Mouse (Mus musculus) heart, embryonic 15.5 days (tissue): ENCODE measurements around the gene Ggt6. TPM values are rescaled to one million over a fixed set of nuclear protein-coding genes. Genes with fewer than 3 reads are reported as not detected.
A peak's percentile ranks its signal among the peaks of the same experiment; 100 is the strongest.

ENCODE experiments used
- ATAC-seq: fragments of 200-750 bp; cut with Nextera tagmentation; replicated peaks from 2 replicates; pipeline ENCODE4 v1.8.0; 2017; ENCODE audit warnings: low read depth, moderate TSS enrichment; ENCODE audit not compliant: insufficient number of reproducible peaks, insufficient read depth, low FRiP score
- H3K27ac ChIP-seq: fragments of 300-500 bp; sonication (generic); 2 replicates; pipeline ENCODE4 v1.5.1; 2015; ENCODE audit warnings: mild to moderate bottlenecking, inconsistent platforms
- H3K27me3 ChIP-seq: fragments of 300-500 bp; sonication (generic); 2 replicates; pipeline ENCODE4 v1.6.1; 2015; ENCODE audit warnings: inconsistent platforms
- H3K36me3 ChIP-seq: fragments of 300-500 bp; sonication (generic); 2 replicates; pipeline ENCODE4 v1.6.1; 2015; ENCODE audit warnings: mild to moderate bottlenecking, inconsistent platforms
- H3K4me1 ChIP-seq: fragments of 300-500 bp; sonication (generic); replicated peaks from 2 replicates; pipeline ENCODE4 v1.6.1; 2015; ENCODE audit warnings: inconsistent platforms
- H3K4me2 ChIP-seq: fragments of 300-500 bp; sonication (generic); 2 replicates; pipeline ENCODE4 v1.6.1; 2015; ENCODE audit warnings: inconsistent platforms, mild to moderate bottlenecking, moderate library complexity
- H3K4me3 ChIP-seq: fragments of 300-500 bp; sonication (generic); 2 replicates; pipeline ENCODE4 v1.5.1; 2015; ENCODE audit warnings: mild to moderate bottlenecking, inconsistent platforms
- H3K9ac ChIP-seq: fragments of 300-500 bp; sonication (generic); 2 replicates; pipeline ENCODE4 v1.6.1; 2015; ENCODE audit warnings: mild to moderate bottlenecking, inconsistent platforms
- H3K9me3 ChIP-seq: fragments of 300-500 bp; sonication (generic); replicated peaks from 2 replicates; pipeline ENCODE4 v1.6.1; 2016; ENCODE audit warnings: inconsistent platforms
- whole genome bisulfite sequencing: fragments of 180-500 bp; shearing (Covaris S2); methylation state at CpG from one replicate; pipeline ENCODE4 v1.1.7; 2015; ENCODE audit warnings: mixed read lengths; 5-methylcytosine and 5-hydroxymethylcytosine counted together
- polyA plus RNA-seq: library from polyadenylated mRNA; unstranded; fragments of >200 nt; fragmentation: Nextera tagmentation; extraction: Ambion mirVana; gene quantifications from 2 replicates; pipeline ENCODE4 v1.2.1, GENCODE M21; 2015

Gene Ggt6
- 0.15 TPM in 1 of 2 replicates, not detected in the other for polyA plus RNA-seq

DNA sequence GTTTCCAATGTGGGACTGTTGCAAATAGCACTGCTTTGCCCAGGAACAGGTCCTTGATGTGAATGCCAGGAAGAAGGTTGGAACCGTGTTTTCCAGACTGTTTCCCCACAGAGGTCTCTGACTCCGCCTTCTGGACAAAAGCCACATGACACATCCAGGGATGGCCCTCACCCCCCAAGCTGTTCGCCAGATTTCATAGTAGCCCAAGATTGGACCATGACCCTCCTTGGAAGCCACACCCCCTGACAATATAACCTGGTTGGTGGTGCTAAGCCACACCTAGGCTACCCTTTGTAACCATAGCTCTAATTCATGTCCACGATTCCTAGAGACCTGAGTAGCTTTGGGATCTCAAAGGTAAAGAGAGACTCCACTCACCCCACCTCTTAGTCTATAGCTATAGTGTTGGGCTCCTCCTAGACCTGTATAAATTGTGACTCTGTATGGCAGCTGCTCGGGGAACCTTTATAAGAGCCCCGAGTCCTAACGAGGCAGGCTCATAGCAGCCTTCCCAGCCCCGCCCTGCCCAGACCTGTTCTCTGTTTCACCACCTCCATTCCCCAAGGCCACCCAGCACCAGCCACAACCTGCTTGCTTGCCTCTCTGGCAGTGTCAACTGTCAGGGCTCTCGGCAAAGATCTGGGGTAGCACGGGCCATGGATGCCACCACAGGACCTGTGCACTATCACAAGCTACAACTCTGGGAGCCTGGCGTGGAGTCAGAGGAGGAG is at the start of gene Ggt6:
TSS of gene Ggt6 (plus strand) at position 564 of the 731 bp plus-strand sequence.
- ATAC-seq, result peak; percentile 24; the same call in 1 of the 2 replicates
- no peak within 1 kb of the TSS for H3K4me3 ChIP-seq
- H3K9me3 ChIP-seq, result no peaks in the 10 kb centered on the region
- H3K9ac ChIP-seq, result 0 out of 2 replicates have a peak within 1 kb of the TSS, but pooled peaks have one; percentile 6
- no peaks in the 10 kb centered on the region for H3K36me3 ChIP-seq
- H3K27me3 ChIP-seq, result no peaks in the 10 kb centered on the region
- H3K4me1 ChIP-seq, result peaks cover 16% of the 10 kb centered on the region
- H3K4me2 ChIP-seq, result no peak within 1 kb of the TSS
- 55% methylated on average over 11 of the region's 11 CpGs for WGBS
- H3K27ac ChIP-seq, result no peak within 1 kb of the TSS

- H3K27ac ChIP-seq, result no peak overlapping the region
- no peak overlapping the region for H3K4me2 ChIP-seq
- peaks cover 2% of the 10 kb centered on the region for H3K4me1 ChIP-seq
- 94% methylated on average over 6 of the region's 6 CpGs for WGBS
- H3K9me3 ChIP-seq, result no peaks in the 10 kb centered on the region
- H3K4me3 ChIP-seq, result no peak overlapping the region
- ATAC-seq, result no peak
- no peak overlapping the region for H3K9ac ChIP-seq
- H3K27me3 ChIP-seq, result no peaks in the 10 kb centered on the region
- peaks cover 44% of the 10 kb centered on the region for H3K36me3 ChIP-seq
Measured at GRCm38 (mm10) chr11:72388113-72388529, 47.2 kb upstream of the Ggt6 start.

DNA sequence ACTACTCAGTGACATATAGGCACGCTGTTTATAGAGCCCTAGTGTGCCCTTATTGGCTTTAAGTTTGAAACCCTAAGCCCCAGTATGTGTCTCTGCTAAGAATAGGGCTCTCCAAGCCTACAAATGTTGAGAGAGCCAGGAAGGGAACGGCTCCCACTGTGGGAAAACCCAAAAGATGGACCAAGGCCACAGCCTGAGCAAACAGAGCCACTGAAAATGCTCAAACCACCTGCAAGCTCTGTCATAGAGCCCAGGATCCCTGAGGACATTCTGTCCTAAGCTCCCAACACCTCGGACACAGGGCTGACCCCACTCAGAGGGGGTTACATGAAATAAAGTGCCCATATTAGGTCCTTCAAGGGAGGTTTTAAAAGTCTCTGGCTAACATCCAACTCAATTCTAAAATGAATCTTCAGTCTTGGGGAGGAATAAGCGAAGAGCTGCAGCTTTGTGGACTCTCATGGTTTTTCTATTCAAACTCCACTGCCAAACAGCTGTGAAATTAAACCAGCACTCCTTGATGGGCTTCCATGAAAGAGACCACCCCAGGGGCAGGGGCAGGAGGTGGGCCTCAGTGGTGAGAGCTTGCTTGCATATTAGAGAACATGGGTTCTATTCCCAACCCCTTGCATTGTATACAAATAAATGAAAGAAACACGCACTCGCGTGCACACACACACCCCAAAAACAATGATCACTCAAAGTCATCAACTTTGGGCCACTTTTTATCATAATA is 45.8 kb upstream of the Ggt6 start:
- Histone ChIP-seq H3K4me3 (no peak overlapping the region), H3K36me3 (peaks cover 52% of the 10 kb centered on the region), H3K27ac (0 out of 2 replicates have a peak overlapping the region, but pooled peaks have one; percentile 11), H3K27me3 (no peaks in the 10 kb centered on the region), H3K4me2 (no peak overlapping the region), H3K4me1 (peaks cover 17% of the 10 kb centered on the region), H3K9me3 (no peaks in the 10 kb centered on the region), H3K9ac (no peak overlapping the region)
- no peak for ATAC-seq
- WGBS, result 84% methylated on average over 7 of the region's 7 CpGs

DNA sequence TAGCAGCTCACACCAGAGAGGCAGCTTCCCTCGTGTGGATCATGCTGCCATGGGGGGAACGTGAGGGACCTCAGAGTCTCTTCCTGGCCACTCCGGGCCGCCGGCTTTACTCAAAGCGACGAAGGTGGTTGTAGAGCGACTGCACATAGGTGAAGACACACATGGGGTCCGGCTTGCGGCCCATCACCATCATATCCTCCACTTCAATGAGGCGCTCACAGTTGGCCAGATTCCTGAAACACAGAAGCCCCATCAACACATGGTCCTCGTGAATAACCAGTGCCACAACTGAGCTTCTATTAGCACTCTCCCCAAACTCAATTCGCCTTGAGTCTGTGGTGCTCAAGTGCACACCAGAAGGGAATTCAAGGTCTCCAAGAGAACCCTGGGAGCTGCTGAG is 44.1 kb upstream of the Ggt6 start:
- Histone ChIP-seq H3K4me1 (peaks cover 33% of the 10 kb centered on the region), H3K9me3 (no peaks in the 10 kb centered on the region), H3K27ac (no peak overlapping the region), H3K9ac (no peak overlapping the region), H3K4me3 (no peak overlapping the region), H3K36me3 (peaks cover 54% of the 10 kb centered on the region), H3K27me3 (no peaks in the 10 kb centered on the region), H3K4me2 (no peak overlapping the region)
- no peak for ATAC-seq
- 87% methylated on average over 13 of the region's 13 CpGs for WGBS

GRCm38 (mm10) chr11:72393243-72393642 is 42.1 kb upstream of the Ggt6 start:
- Histone ChIP-seq H3K9me3 (no peaks in the 10 kb centered on the region), H3K4me1 (peaks cover 53% of the 10 kb centered on the region), H3K27ac (peak overlapping the region; percentile 55), H3K9ac (no peak overlapping the region), H3K36me3 (peaks cover 46% of the 10 kb centered on the region), H3K4me2 (no peak overlapping the region), H3K4me3 (no peak overlapping the region), H3K27me3 (no peaks in the 10 kb centered on the region)
- no peak for ATAC-seq
- WGBS, result 91% methylated on average over 3 of the region's 3 CpGs

GRCm38 (mm10) chr11:72393669-72394068 is 41.7 kb upstream of the Ggt6 start:
- H3K36me3 ChIP-seq, result peaks cover 42% of the 10 kb centered on the region
- H3K9me3 ChIP-seq, result no peaks in the 10 kb centered on the region
- H3K27ac ChIP-seq, result peak overlapping the region; percentile 55
- H3K4me3 ChIP-seq, result no peak overlapping the region
- H3K27me3 ChIP-seq, result no peaks in the 10 kb centered on the region
- no peak overlapping the region for H3K9ac ChIP-seq
- H3K4me2 ChIP-seq, result no peak overlapping the region
- 31% methylated on average over 5 of the region's 5 CpGs for WGBS
- no peak for ATAC-seq
- H3K4me1 ChIP-seq, result peaks cover 54% of the 10 kb centered on the region

DNA sequence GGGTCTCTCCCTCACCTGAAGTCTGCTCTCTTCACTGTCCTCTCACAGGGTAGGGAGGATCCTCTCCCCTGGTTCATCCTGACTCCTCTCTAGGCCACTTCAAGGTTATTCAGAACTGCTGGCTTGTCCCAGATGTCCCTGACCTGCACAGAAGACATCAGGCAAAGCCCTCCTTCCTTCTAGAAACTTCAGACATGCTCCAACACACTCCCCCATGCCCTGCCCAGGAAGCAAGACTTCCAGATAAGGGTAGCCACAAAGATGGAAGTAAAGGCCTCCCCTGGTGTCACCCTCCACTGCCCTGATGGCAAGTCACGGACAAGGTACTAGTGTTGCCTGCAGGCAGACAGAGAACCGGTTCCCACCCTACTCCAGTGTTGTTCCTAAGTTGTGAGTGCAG is 40.6 kb upstream of the Ggt6 start:
- ATAC-seq, result no peak
- Histone ChIP-seq H3K4me1 (peaks cover 60% of the 10 kb centered on the region), H3K4me3 (no peak overlapping the region), H3K27me3 (no peaks in the 10 kb centered on the region), H3K36me3 (peaks cover 42% of the 10 kb centered on the region), H3K4me2 (no peak overlapping the region), H3K9me3 (no peaks in the 10 kb centered on the region), H3K9ac (no peak overlapping the region), H3K27ac (no peak overlapping the region; the same call in 1 of the 2 replicates)
- 56% methylated on average over 2 of the region's 2 CpGs for whole genome bisulfite sequencing

- H3K4me1 ChIP-seq, result peaks cover 66% of the 10 kb centered on the region
- H3K9me3 ChIP-seq, result no peaks in the 10 kb centered on the region
- H3K27ac ChIP-seq, result peak overlapping the region; percentile 89
- H3K36me3 ChIP-seq, result peaks cover 42% of the 10 kb centered on the region
- H3K4me2 ChIP-seq, result no peak overlapping the region
- WGBS, result 41% methylated on average over 6 of the region's 6 CpGs
- H3K4me3 ChIP-seq, result no peak overlapping the region
- no peaks in the 10 kb centered on the region for H3K27me3 ChIP-seq
- no peak for ATAC-seq
- H3K9ac ChIP-seq, result no peak overlapping the region
Measured at GRCm38 (mm10) chr11:72395652-72396051, 39.7 kb upstream of the Ggt6 start.

- H3K9me3 ChIP-seq, result no peaks in the 10 kb centered on the region
- peak overlapping the region; percentile 31; the same call in 1 of the 2 replicates for H3K4me2 ChIP-seq
- H3K27ac ChIP-seq, result peak overlapping the region; percentile 89
- H3K36me3 ChIP-seq, result peaks cover 42% of the 10 kb centered on the region
- no peak overlapping the region for H3K4me3 ChIP-seq
- WGBS, result 35% methylated on average over 7 of the region's 7 CpGs
- H3K4me1 ChIP-seq, result peaks cover 72% of the 10 kb centered on the region
- peak; percentile 61 for ATAC-seq
- H3K9ac ChIP-seq, result no peak overlapping the region
- no peaks in the 10 kb centered on the region for H3K27me3 ChIP-seq
Measured at GRCm38 (mm10) chr11:72396621-72397020, 38.7 kb upstream of the Ggt6 start.

DNA sequence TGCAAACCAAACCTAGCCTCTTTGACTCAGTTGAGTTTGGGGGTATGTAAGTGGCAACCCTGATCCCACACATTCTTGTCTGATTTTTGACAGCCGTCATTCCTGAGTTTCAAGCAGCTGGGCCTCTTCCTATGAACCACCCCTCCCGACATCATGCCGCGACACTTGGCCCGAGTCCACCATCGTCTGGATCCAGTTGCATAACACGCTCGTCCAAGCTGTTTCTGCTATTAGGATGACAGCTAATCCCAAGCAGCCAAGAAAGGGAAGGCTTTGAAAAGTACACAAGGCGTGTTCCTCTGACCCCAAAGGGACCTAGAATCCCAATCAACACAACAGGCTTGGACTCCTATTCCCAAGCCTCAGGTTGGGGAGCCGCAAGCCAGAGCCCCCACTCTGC is 38.3 kb upstream of the Ggt6 start:
- peak overlapping the region; percentile 89 for H3K27ac ChIP-seq
- H3K4me2 ChIP-seq, result peak overlapping the region; percentile 47
- H3K9me3 ChIP-seq, result no peaks in the 10 kb centered on the region
- WGBS, result 23% methylated on average over 10 of the region's 10 CpGs
- ATAC-seq, result peak; percentile 45
- no peaks in the 10 kb centered on the region for H3K27me3 ChIP-seq
- H3K4me3 ChIP-seq, result no peak overlapping the region
- peaks cover 77% of the 10 kb centered on the region for H3K4me1 ChIP-seq
- no peak overlapping the region for H3K9ac ChIP-seq
- peaks cover 40% of the 10 kb centered on the region for H3K36me3 ChIP-seq

- Histone ChIP-seq H3K4me1 (peaks cover 85% of the 10 kb centered on the region), H3K9ac (0 out of 2 replicates have a peak overlapping the region, but pooled peaks have one; percentile 16), H3K27me3 (no peaks in the 10 kb centered on the region), H3K4me3 (no peak overlapping the region), H3K27ac (peak overlapping the region; percentile 89), H3K9me3 (no peaks in the 10 kb centered on the region), H3K36me3 (peaks cover 45% of the 10 kb centered on the region), H3K4me2 (no peak overlapping the region)
- no peak for ATAC-seq
- WGBS, result 80% methylated on average over 8 of the region's 8 CpGs
Measured at GRCm38 (mm10) chr11:72397811-72398525, 37.4 kb upstream of the Ggt6 start.
